Mouse (Mus musculus) midbrain, postnatal 0 days (tissue): Measurements from ENCODE around the gene H2-Ab1. TPM values are rescaled to one million over a fixed set of nuclear protein-coding genes. Genes with fewer than 3 reads are reported as not detected.
"Not testable (repeated sequence)": the region's sequence is repeated elsewhere in the genome, so short reads cannot be mapped to it uniquely, and the experiment has no call there.

ENCODE experiments used
- ATAC-seq: fragments of 200-750 bp; cut with Nextera tagmentation; 2 replicates; pipeline ENCODE4 v1.8.0; 2017; ENCODE audit warnings: moderate number of reproducible peaks, mild to moderate bottlenecking, moderate TSS enrichment, moderate library complexity; ENCODE audit not compliant: low FRiP score
- DNase-seq: peaks from one replicate; pipeline ENCODE4 v3.0.0-alpha.2; 2015; ENCODE audit warnings: low spot score
- H3K27ac ChIP-seq: fragments of 300-500 bp; sonication (generic); 2 replicates; pipeline ENCODE4 v1.5.1; 2014; ENCODE audit warnings: low read depth, mild to moderate bottlenecking, low read length, mixed read lengths
- H3K27me3 ChIP-seq: fragments of 300-500 bp; sonication (generic); 2 replicates; pipeline ENCODE4 v1.6.1; 2014; ENCODE audit warnings: low read length, control low read depth, mixed read lengths; ENCODE audit not compliant: insufficient read depth
- H3K36me3 ChIP-seq: fragments of 300-500 bp; sonication (generic); 2 replicates; pipeline ENCODE4 v1.6.1; 2014; ENCODE audit warnings: low read length, control low read depth, mixed read lengths; ENCODE audit not compliant: insufficient read depth
- H3K4me1 ChIP-seq: fragments of 300-500 bp; sonication (generic); 2 replicates; pipeline ENCODE4 v1.6.1; 2014; ENCODE audit warnings: mild to moderate bottlenecking, control low read depth, antibody characterized with exemption, low read length, mixed read lengths; ENCODE audit not compliant: insufficient read depth
- H3K4me2 ChIP-seq: fragments of 300-500 bp; sonication (generic); 2 replicates; pipeline ENCODE4 v1.6.1; 2014; ENCODE audit warnings: low read depth, mild to moderate bottlenecking, low read length, mixed read lengths; ENCODE audit not compliant: poor library complexity, severe bottlenecking
- H3K4me3 ChIP-seq: fragments of 300-500 bp; sonication (generic); 2 replicates; pipeline ENCODE4 v1.5.1; 2014; ENCODE audit warnings: low read depth, mild to moderate bottlenecking, low read length, moderate library complexity
- H3K9ac ChIP-seq: fragments of 300-500 bp; sonication (generic); replicated peaks from 2 replicates; pipeline ENCODE4 v1.6.1; 2014; ENCODE audit warnings: mild to moderate bottlenecking, low read length, moderate library complexity, mixed read lengths; ENCODE audit not compliant: poor library complexity, severe bottlenecking
- H3K9me3 ChIP-seq: fragments of 300-500 bp; sonication (generic); 2 replicates; pipeline ENCODE4 v1.6.1; 2016; ENCODE audit warnings: low read length, control low read depth
- CTCF ChIP-seq: IDR thresholded peaks from 2 replicates; pipeline ENCODE4 v1.5.1; 2016; ENCODE audit warnings: antibody characterized with exemption, mild to moderate bottlenecking
- WGBS: fragments of 180-500 bp; shearing (Covaris S2); extraction: QIAGEN DNeasy Blood & Tissue Kit; methylation state at CpG from one replicate; pipeline ENCODE4 v1.1.7; 2014; 5-methylcytosine and 5-hydroxymethylcytosine counted together
- polyA plus RNA-seq: library from polyadenylated mRNA; unstranded; fragments of >200 nt; fragmentation: Nextera tagmentation; extraction: Ambion mirVana; gene quantifications from 2 replicates; pipeline ENCODE4 v1.2.1, GENCODE M21; 2015
- total RNA-seq: library from RNA; depleted of rRNA; stranded (reverse); fragments of >200 nt; gene quantifications from 2 replicates; pipeline ENCODE4 v1.2.3, GENCODE M21; 2014

The H2-Ab1 gene
- total and polyA plus RNA-seq, 2 experiments from 2014 or later: 1.4 to 1.5 TPM

DNA sequence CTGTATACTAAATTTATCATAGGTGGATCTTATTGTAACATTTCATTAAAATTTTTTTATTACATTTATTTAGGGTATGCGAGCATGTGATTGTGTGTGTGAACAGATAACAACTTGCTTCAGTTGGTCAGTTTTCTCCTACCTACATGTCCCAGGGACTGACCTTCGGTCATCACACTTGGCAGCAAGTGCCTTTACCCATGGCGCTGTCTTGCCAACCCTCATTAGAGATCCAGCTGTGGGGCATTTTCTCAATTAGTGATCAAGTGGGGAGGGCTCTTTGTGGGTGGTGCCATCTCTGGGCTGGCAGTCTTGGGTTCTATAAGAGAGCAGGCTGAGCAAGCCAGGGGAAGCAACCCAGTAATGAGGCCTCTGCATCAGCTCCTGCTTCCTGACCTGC, 32.7 kb upstream of the H2-Ab1 start:
- no peak overlapping the region for H3K4me3 ChIP-seq
- DNase-seq (no peak), ATAC-seq (no peak)
- H3K4me2 ChIP-seq: no peak overlapping the region
- no peaks in the 10 kb centered on the region for H3K9me3 ChIP-seq
- WGBS: 97% methylated on average over 3 of the region's 3 CpGs
- H3K4me1 ChIP-seq: no peaks in the 10 kb centered on the region
- H3K27ac ChIP-seq: no peak overlapping the region
- H3K9ac ChIP-seq: no peak overlapping the region
- no peaks in the 10 kb centered on the region for H3K36me3 ChIP-seq
- no peaks in the 10 kb centered on the region for H3K27me3 ChIP-seq
- TF ChIP-seq CTCF: no peak

DNA sequence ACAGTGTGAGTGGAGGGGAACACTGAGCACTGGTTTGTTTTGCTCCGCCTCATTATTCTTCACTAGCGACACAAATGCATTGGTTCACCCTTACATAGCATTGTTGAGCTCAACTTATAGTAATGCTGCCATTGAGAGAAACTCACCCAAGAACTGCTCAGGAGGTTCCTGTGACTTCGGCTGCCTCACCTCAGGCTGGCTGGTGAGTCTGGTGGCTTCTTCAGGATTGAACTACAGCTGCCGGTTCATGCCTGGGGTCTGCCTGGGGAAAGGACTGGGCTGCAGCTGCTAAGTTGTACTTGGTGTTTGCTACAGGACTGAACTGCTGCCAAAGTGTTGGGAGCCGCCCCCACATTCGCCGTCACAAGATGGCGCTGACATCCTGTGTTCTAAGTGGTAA, 32.1 kb upstream of the H2-Ab1 start:
- TF ChIP-seq CTCF: no peak
- Histone ChIP-seq H3K4me2 (no peak overlapping the region), H3K4me3 (no peak overlapping the region), H3K4me1 (no peaks in the 10 kb centered on the region), H3K36me3 (no peaks in the 10 kb centered on the region), H3K27ac (no peak overlapping the region), H3K9me3 (no peaks in the 10 kb centered on the region), H3K27me3 (no peaks in the 10 kb centered on the region), H3K9ac (no peak overlapping the region)
- 97% methylated on average over 8 of the region's 8 CpGs for WGBS
- DNase-seq (no peak), ATAC-seq (no peak)

DNA sequence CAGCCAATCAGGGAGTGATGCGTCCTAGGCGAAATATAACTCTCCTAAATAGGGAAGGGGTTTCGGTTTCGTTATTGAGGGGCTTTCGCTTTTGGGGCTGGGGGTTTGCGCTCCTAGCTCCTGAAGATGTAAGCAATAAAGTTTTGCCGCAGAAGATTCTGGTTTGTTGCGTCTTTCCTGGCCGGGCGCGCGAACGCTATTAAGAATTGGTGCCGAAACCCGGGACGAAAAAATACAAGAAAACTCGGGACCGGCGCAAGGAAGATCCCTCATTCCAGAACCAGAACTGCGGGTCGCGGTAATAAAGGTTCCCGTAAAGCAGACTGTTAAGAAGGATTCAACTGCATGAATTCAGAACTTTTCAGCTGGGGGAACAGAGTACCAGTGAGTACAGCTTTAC, 31.6 kb upstream of the H2-Ab1 start:
- ATAC-seq, H3K27me3 ChIP-seq, H3K9me3 ChIP-seq, H3K4me3 ChIP-seq, DNase-seq, H3K4me2 ChIP-seq, H3K27ac ChIP-seq, H3K9ac ChIP-seq, H3K36me3 ChIP-seq, H3K4me1 ChIP-seq: not testable (repeated sequence)
- 98% methylated on average over 13 of the region's 23 CpGs for WGBS

DNA sequence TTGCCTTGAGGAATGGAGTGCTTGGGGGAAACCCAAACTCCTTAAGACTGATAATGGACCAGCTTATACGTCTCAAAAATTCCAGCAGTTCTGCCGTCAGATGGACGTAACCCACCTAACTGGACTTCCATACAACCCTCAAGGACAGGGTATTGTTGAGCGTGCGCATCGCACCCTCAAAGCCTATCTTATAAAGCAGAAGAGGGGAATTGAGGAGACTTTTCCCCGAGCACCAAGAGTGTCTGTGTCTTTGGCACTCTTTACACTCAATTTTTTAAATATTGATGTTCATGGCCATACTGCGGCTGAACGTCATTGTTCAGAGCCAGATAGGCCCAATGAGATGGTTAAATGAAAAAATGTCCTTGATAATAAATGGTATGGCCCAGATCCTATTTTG, 26.5 kb upstream of the H2-Ab1 start:
- ATAC-seq, H3K4me2 ChIP-seq, H3K9me3 ChIP-seq, H3K4me1 ChIP-seq, H3K27me3 ChIP-seq, DNase-seq, H3K4me3 ChIP-seq, H3K9ac ChIP-seq, H3K36me3 ChIP-seq, H3K27ac ChIP-seq: not testable (repeated sequence)
- 98% methylated on average over 5 of the region's 9 CpGs for WGBS

DNA sequence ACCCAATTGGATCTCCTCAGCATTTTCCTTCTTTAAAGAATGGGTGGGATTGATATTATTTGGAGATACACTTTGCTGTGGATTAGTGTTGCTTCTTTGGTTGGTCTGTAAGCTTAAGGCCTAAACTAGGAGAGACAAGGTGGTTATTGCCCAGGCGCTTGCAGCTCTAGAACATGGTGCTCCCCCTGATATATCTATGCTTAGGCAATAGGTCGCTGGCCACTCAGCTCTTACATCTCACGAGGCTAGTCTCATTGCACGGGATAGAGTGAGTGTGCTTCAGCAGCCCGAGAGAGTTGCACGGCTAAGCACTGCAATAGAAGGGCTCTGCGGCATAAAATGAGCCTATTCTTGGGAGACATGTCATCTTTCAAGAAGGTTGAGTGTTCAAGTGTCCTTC, 25.5 kb upstream of the H2-Ab1 start:
- H3K4me3 ChIP-seq, H3K4me2 ChIP-seq, H3K4me1 ChIP-seq, H3K9me3 ChIP-seq, DNase-seq, H3K27me3 ChIP-seq, ATAC-seq, H3K9ac ChIP-seq, H3K27ac ChIP-seq, H3K36me3 ChIP-seq: not testable (repeated sequence)
- WGBS: 81% methylated on average over 5 of the region's 7 CpGs

DNA sequence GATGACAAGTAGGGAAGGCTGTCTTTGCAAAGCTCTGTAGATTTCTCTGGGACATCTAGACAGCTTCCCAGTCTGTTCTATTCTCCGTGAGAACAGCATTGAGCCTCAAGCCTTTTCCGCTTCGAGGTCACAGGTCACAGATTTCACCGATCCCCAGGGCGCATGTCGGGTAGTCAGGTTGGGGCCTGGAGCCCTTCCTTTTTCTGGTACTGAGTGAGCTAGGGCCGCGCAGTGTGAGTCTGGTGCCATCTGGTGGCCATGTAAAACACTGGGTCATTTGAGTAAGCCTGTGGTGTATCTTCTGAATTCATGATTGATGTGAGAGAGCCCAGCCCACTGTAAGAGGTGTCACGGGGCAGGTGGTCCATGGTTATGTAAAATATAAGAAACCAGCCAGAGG, 22.6 kb upstream of the H2-Ab1 start:
- Histone ChIP-seq H3K36me3 (no peaks in the 10 kb centered on the region), H3K4me3 (no peak overlapping the region), H3K9me3 (no peaks in the 10 kb centered on the region), H3K4me2 (no peak overlapping the region), H3K27me3 (no peaks in the 10 kb centered on the region), H3K4me1 (no peaks in the 10 kb centered on the region), H3K9ac (no peak overlapping the region), H3K27ac (no peak overlapping the region)
- ATAC-seq (0 out of 2 replicates have a peak, but pooled peaks have one; percentile 52), DNase-seq (peak; percentile 60)
- 38% methylated on average over 9 of the region's 9 CpGs for WGBS
- TF ChIP-seq CTCF: peak; percentile 86

DNA sequence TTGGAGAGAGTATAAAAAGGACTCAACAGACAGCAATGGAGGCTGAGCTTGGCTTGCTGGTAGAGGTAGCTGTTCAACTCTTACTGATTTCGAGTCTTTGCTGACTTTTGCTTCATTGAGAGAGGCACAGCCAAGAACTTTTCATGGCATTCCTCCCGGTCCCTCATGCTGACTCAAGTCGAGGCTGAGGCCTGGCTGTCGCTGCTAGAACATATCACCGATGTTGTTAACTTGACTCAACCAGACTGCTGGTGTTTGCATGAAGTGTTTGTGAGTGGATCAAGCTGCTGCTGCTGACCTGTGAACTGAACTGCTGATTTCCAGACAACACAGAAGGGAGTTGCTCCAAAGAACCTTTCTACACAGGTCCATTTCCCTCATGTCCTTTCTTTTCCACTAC, 20.8 kb upstream of the H2-Ab1 start:
- no peak for TF ChIP-seq CTCF
- Histone ChIP-seq H3K9ac (no peak overlapping the region), H3K27ac (no peak overlapping the region), H3K4me3 (no peak overlapping the region), H3K36me3 (no peaks in the 10 kb centered on the region), H3K4me2 (no peak overlapping the region), H3K9me3 (peaks cover 4% of the 10 kb centered on the region; the same call in 1 of the 2 replicates), H3K4me1 (no peaks in the 10 kb centered on the region), H3K27me3 (no peaks in the 10 kb centered on the region)
- WGBS: 86% methylated on average over 5 of the region's 5 CpGs
- DNase-seq (no peak), ATAC-seq (no peak)
